Mouse (Mus musculus): ENCODE results near the gene Rab3c. TPM values are rescaled to one million over a fixed set of nuclear protein-coding genes. Genes with fewer than 3 reads are reported as not detected.
A peak's percentile ranks its signal among the peaks of the same experiment; 100 is the strongest.

Gene Rab3c
- polyA plus RNA-seq, 1 experiment from 2014 or later: not detected

- Histone ChIP-seq H3K27ac (no peak overlapping the region), H3K9ac (no peak overlapping the region), H3K4me1 (no peaks in the 10 kb centered on the region), H3K4me2 (no peak overlapping the region), H3K9me3 (replicated peaks) (no peaks in the 10 kb centered on the region), H3K4me3 (no peak overlapping the region), H3K27me3 (replicated peaks) (0 out of 2 replicates have a peak, but pooled peaks cover 7% of the 10 kb centered on the region), H3K36me3 (no peaks in the 10 kb centered on the region)
- no peak for ATAC-seq
- 6% methylated on average over 6 of the region's 6 CpGs for WGBS (ENCODE audit: insufficient replicate concordance)
Observed at GRCm38 (mm10) chr13:110031886-110032285, 248.9 kb downstream of the Rab3c start.

- Histone ChIP-seq H3K4me2 (no peak overlapping the region), H3K27ac (no peak overlapping the region), H3K27me3 (replicated peaks) (peaks cover 10% of the 10 kb centered on the region; the same call in 1 of the 2 replicates), H3K9ac (no peak overlapping the region), H3K36me3 (no peaks in the 10 kb centered on the region), H3K4me3 (no peak overlapping the region), H3K9me3 (replicated peaks) (no peaks in the 10 kb centered on the region), H3K4me1 (no peaks in the 10 kb centered on the region)
- no peak for ATAC-seq
- 61% methylated on average over 8 of the region's 8 CpGs for WGBS (ENCODE audit: insufficient replicate concordance)
Observed at GRCm38 (mm10) chr13:110031061-110031460, 249.7 kb downstream of the Rab3c start.

GRCm38 (mm10) chr13:110024381-110025161 lies 256.2 kb downstream of the Rab3c start:
- no peak overlapping the region for H3K9ac ChIP-seq
- 71% methylated on average over 10 of the region's 10 CpGs for WGBS (ENCODE audit: insufficient replicate concordance)
- no peaks in the 10 kb centered on the region for H3K4me1 ChIP-seq
- no peaks in the 10 kb centered on the region for H3K9me3 ChIP-seq (replicated peaks)
- H3K27me3 ChIP-seq (replicated peaks): peaks cover 19% of the 10 kb centered on the region
- H3K4me2 ChIP-seq: no peak overlapping the region
- no peaks in the 10 kb centered on the region for H3K36me3 ChIP-seq
- H3K27ac ChIP-seq: no peak overlapping the region
- no peak for ATAC-seq
- no peak overlapping the region for H3K4me3 ChIP-seq

GRCm38 (mm10) chr13:110023031-110023430 lies 257.8 kb downstream of the Rab3c start:
- H3K4me1 ChIP-seq: peaks cover 4% of the 10 kb centered on the region; the same call in 1 of the 2 replicates
- H3K9me3 ChIP-seq (replicated peaks): no peaks in the 10 kb centered on the region
- no peak overlapping the region for H3K4me3 ChIP-seq
- H3K9ac ChIP-seq: no peak overlapping the region
- no peak overlapping the region for H3K4me2 ChIP-seq
- no peak overlapping the region for H3K27ac ChIP-seq
- H3K27me3 ChIP-seq (replicated peaks): peaks cover 25% of the 10 kb centered on the region
- no peaks in the 10 kb centered on the region for H3K36me3 ChIP-seq
- no peak for ATAC-seq
- 64% methylated on average over 5 of the region's 5 CpGs for WGBS (ENCODE audit: insufficient replicate concordance)

GRCm38 (mm10) chr13:110019774-110020173 lies 261.0 kb downstream of the Rab3c start:
- Histone ChIP-seq H3K4me3 (no peak overlapping the region), H3K27me3 (replicated peaks) (peaks cover 36% of the 10 kb centered on the region), H3K9ac (no peak overlapping the region), H3K36me3 (no peaks in the 10 kb centered on the region), H3K4me2 (peak overlapping the region; percentile 61), H3K4me1 (peaks cover 4% of the 10 kb centered on the region; the same call in 1 of the 2 replicates), H3K9me3 (replicated peaks) (no peaks in the 10 kb centered on the region), H3K27ac (no peak overlapping the region)
- WGBS (ENCODE audit: insufficient replicate concordance): 36% methylated on average over 9 of the region's 9 CpGs
- peak; percentile 35; the same call in 1 of the 2 replicates for ATAC-seq

- Histone ChIP-seq H3K27me3 (replicated peaks) (peaks cover 34% of the 10 kb centered on the region), H3K4me1 (peaks cover 4% of the 10 kb centered on the region; the same call in 1 of the 2 replicates), H3K4me3 (peak overlapping the region; percentile 29), H3K36me3 (no peaks in the 10 kb centered on the region), H3K9ac (no peak overlapping the region), H3K4me2 (peak overlapping the region; percentile 61), H3K27ac (no peak overlapping the region), H3K9me3 (replicated peaks) (no peaks in the 10 kb centered on the region)
- peak; percentile 47 for ATAC-seq
- WGBS (ENCODE audit: insufficient replicate concordance): 3% methylated on average over 20 of the region's 20 CpGs
Observed at GRCm38 (mm10) chr13:110018941-110019743, 261.7 kb downstream of the Rab3c start.

- H3K9ac ChIP-seq: no peak overlapping the region
- peaks cover 4% of the 10 kb centered on the region; the same call in 1 of the 2 replicates for H3K4me1 ChIP-seq
- under 1% methylated on average over 17 of the region's 17 CpGs for WGBS (ENCODE audit: insufficient replicate concordance)
- peak overlapping the region; percentile 29 for H3K4me3 ChIP-seq
- H3K4me2 ChIP-seq: peak overlapping the region; percentile 61
- ATAC-seq: 0 out of 2 replicates have a peak, but pooled peaks have one; percentile 21
- H3K36me3 ChIP-seq: no peaks in the 10 kb centered on the region
- H3K9me3 ChIP-seq (replicated peaks): no peaks in the 10 kb centered on the region
- H3K27me3 ChIP-seq (replicated peaks): peaks cover 34% of the 10 kb centered on the region
- H3K27ac ChIP-seq: no peak overlapping the region
Observed at GRCm38 (mm10) chr13:110018431-110018901, 262.3 kb downstream of the Rab3c start.

GRCm38 (mm10) chr13:110012029-110012428 lies 268.8 kb downstream of the Rab3c start:
- Histone ChIP-seq H3K27ac (no peak overlapping the region), H3K36me3 (no peaks in the 10 kb centered on the region), H3K9me3 (replicated peaks) (no peaks in the 10 kb centered on the region), H3K9ac (no peak overlapping the region), H3K4me3 (no peak overlapping the region), H3K4me1 (no peaks in the 10 kb centered on the region), H3K27me3 (replicated peaks) (peaks cover 22% of the 10 kb centered on the region), H3K4me2 (no peak overlapping the region)
- WGBS (ENCODE audit: insufficient replicate concordance): 67% methylated on average over 4 of the region's 4 CpGs
- no peak for ATAC-seq

GRCm38 (mm10) chr13:110010876-110011275 lies 269.9 kb downstream of the Rab3c start:
- ATAC-seq: no peak
- H3K9me3 ChIP-seq (replicated peaks): no peaks in the 10 kb centered on the region
- WGBS (ENCODE audit: insufficient replicate concordance): 73% methylated on average over 6 of the region's 6 CpGs
- no peak overlapping the region for H3K4me3 ChIP-seq
- H3K4me2 ChIP-seq: no peak overlapping the region
- no peak overlapping the region for H3K27ac ChIP-seq
- no peaks in the 10 kb centered on the region for H3K36me3 ChIP-seq
- H3K9ac ChIP-seq: no peak overlapping the region
- H3K4me1 ChIP-seq: no peaks in the 10 kb centered on the region
- H3K27me3 ChIP-seq (replicated peaks): peaks cover 25% of the 10 kb centered on the region

- ATAC-seq: no peak
- Histone ChIP-seq H3K27me3 (replicated peaks) (peaks cover 33% of the 10 kb centered on the region), H3K4me1 (no peaks in the 10 kb centered on the region), H3K9me3 (replicated peaks) (no peaks in the 10 kb centered on the region), H3K4me3 (no peak overlapping the region), H3K36me3 (no peaks in the 10 kb centered on the region), H3K9ac (no peak overlapping the region), H3K27ac (no peak overlapping the region), H3K4me2 (no peak overlapping the region)
- 73% methylated on average over 8 of the region's 8 CpGs for WGBS (ENCODE audit: insufficient replicate concordance)
Observed at GRCm38 (mm10) chr13:110008539-110008938, 272.3 kb downstream of the Rab3c start.

- Histone ChIP-seq H3K27ac (no peak overlapping the region), H3K9me3 (replicated peaks) (no peaks in the 10 kb centered on the region), H3K4me3 (no peak overlapping the region), H3K27me3 (replicated peaks) (peaks cover 36% of the 10 kb centered on the region), H3K36me3 (no peaks in the 10 kb centered on the region), H3K4me1 (no peaks in the 10 kb centered on the region), H3K9ac (no peak overlapping the region), H3K4me2 (no peak overlapping the region)
- no peak for ATAC-seq
- WGBS (ENCODE audit: insufficient replicate concordance): 23% methylated on average over 21 of the region's 21 CpGs
Observed at GRCm38 (mm10) chr13:110006106-110006781, 274.6 kb downstream of the Rab3c start.

Data from liver, embryonic 12.5 days (tissue).